In the genomic region with DNA sequence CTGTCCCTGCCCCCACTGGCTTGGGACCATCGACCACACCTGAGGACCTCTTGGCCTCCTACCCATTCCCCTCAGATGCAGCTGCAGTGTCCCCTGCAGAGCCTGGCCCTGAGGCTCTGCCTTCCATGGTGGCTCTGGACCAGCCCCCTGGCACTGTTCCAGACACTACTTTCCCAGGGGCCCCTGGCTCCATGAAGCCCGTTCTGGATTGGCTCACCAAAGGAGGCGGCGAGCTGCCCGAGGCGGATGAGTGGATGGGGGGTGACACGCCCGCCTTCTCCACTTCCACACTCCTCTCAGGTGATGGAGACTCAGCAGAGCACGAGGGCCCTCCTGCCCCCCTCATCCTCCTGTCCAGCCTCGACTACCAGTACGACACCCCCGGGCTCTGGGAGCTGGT, we compare ENCODE assay signal across 11 mouse cellular contexts. TPM values are rescaled to one million over a fixed set of nuclear protein-coding genes. Genes with fewer than 3 reads are reported as not detected.
DNase-seq lines count a peak whose midpoint lies in the region; ATAC-seq lines count a peak whose summit lies in the region.
"Had no signal": no experiment of that assay in that cellular context is flagged by ENCODE, and none has a peak within 500 bp of the region (broad histone marks: within the 10 kb centered on the region; RNA-seq: fewer than 3 reads in every experiment).

No protein-coding gene starts in this region.

- no peak for DNase-seq in hindbrain, embryonic 11.5 days (ENCODE audit: low spot score)
- DNase-seq in midbrain, embryonic 10.5 days (ENCODE audit: low spot score) = no peak
- DNase-seq in heart, postnatal 4 days = peak; percentile 60
- peak; percentile 38 to 64 for DNase-seq in lung, postnatal 4 days
- DNase-seq: liver, embryonic 13.5 days; thymus, adult 2 months had no signal

- H3K27me3 ChIP-seq in hindbrain, embryonic 15.5 days = no peaks in the 10 kb centered on the region
- H3K27me3 ChIP-seq in hindbrain, embryonic 11.5 days (ENCODE audit: control insufficient read depth, insufficient read depth, low read length) = no peaks in the 10 kb centered on the region
- H3K27me3 ChIP-seq in midbrain, embryonic 12.5 days = no peaks in the 10 kb centered on the region
- H3K27me3 ChIP-seq in midbrain, embryonic 10.5 days (ENCODE audit: low read depth, poor library complexity, severe bottlenecking) = no peaks in the 10 kb centered on the region
- H3K27me3 ChIP-seq: embryonic facial prominence, embryonic 12.5 days; liver, embryonic 13.5 days had no signal

- H3K9me3 ChIP-seq in hindbrain, embryonic 15.5 days = no peaks in the 10 kb centered on the region
- H3K9me3 ChIP-seq in hindbrain, embryonic 11.5 days (ENCODE audit: control insufficient read depth, low read length) = no peaks in the 10 kb centered on the region
- no peaks in the 10 kb centered on the region for H3K9me3 ChIP-seq in midbrain, embryonic 12.5 days
- no peaks in the 10 kb centered on the region for H3K9me3 ChIP-seq in midbrain, embryonic 10.5 days (replicated peaks)
- H3K9me3 ChIP-seq: embryonic facial prominence, embryonic 12.5 days; liver, embryonic 13.5 days had no signal

- no peak for ATAC-seq in hindbrain, embryonic 15.5 days (ENCODE audit: low FRiP score, low read depth)
- no peak for ATAC-seq in hindbrain, embryonic 11.5 days (ENCODE audit: low FRiP score)
- ATAC-seq in midbrain, embryonic 12.5 days (ENCODE audit: low FRiP score, low read depth) = 0 out of 2 replicates have a peak, but pooled peaks have one; percentile 4
- ATAC-seq in megakaryocyte-erythroid progenitor cell, adult 5-6 weeks (replicated peaks; ENCODE audit: low FRiP score, low TSS enrichment, poor library complexity, severe bottlenecking) = no peak

- peaks cover 35% of the 10 kb centered on the region for H3K36me3 ChIP-seq in hindbrain, embryonic 15.5 days
- peaks cover 20% of the 10 kb centered on the region for H3K36me3 ChIP-seq in hindbrain, embryonic 11.5 days (ENCODE audit: control insufficient read depth, insufficient read depth, low read length)
- peaks cover 100% of the 10 kb centered on the region for H3K36me3 ChIP-seq in midbrain, embryonic 12.5 days
- H3K36me3 ChIP-seq in midbrain, embryonic 10.5 days = peaks cover 100% of the 10 kb centered on the region

- H3K4me3 ChIP-seq in hindbrain, embryonic 15.5 days = no peak overlapping the region
- H3K4me3 ChIP-seq in hindbrain, embryonic 11.5 days (ENCODE audit: low read depth, low read length) = no peak overlapping the region
- H3K4me3 ChIP-seq in midbrain, embryonic 12.5 days = no peak overlapping the region
- no peak overlapping the region for H3K4me3 ChIP-seq in midbrain, embryonic 10.5 days
- H3K4me3 ChIP-seq: embryonic facial prominence, embryonic 12.5 days; liver, embryonic 13.5 days had no signal

- WGBS in hindbrain, embryonic 15.5 days = 58% methylated on average over 12 of the region's 12 CpGs
- WGBS in hindbrain, embryonic 11.5 days = 86% methylated on average over 12 of the region's 12 CpGs
- WGBS in midbrain, embryonic 12.5 days = 83% methylated on average over 12 of the region's 12 CpGs
- WGBS in midbrain, embryonic 10.5 days = 91% methylated on average over 12 of the region's 12 CpGs

- H3K27ac ChIP-seq in hindbrain, embryonic 15.5 days (replicated peaks) = peak overlapping the region; percentile 23; the same call in 1 of the 2 replicates
- H3K27ac ChIP-seq in hindbrain, embryonic 11.5 days (ENCODE audit: low read depth, low read length) = no peak overlapping the region
- H3K27ac ChIP-seq in midbrain, embryonic 12.5 days (replicated peaks) = no peak overlapping the region
- H3K27ac ChIP-seq in midbrain, embryonic 10.5 days (replicated peaks) = no peak overlapping the region
- H3K27ac ChIP-seq: embryonic facial prominence, embryonic 12.5 days; liver, embryonic 13.5 days had no signal

- no peak overlapping the region for H3K4me2 ChIP-seq in hindbrain, embryonic 15.5 days
- H3K4me2 ChIP-seq in hindbrain, embryonic 11.5 days (replicated peaks; ENCODE audit: low read depth, low read length) = no peak overlapping the region
- no peak overlapping the region for H3K4me2 ChIP-seq in midbrain, embryonic 12.5 days (replicated peaks)
- H3K4me2 ChIP-seq: embryonic facial prominence, embryonic 12.5 days; liver, embryonic 13.5 days had no signal

- no peak overlapping the region for H3K9ac ChIP-seq in hindbrain, embryonic 15.5 days
- H3K9ac ChIP-seq in hindbrain, embryonic 11.5 days (ENCODE audit: low read depth, low read length) = no peak overlapping the region
- H3K9ac ChIP-seq in midbrain, embryonic 12.5 days (replicated peaks) = no peak overlapping the region
- H3K9ac ChIP-seq: embryonic facial prominence, embryonic 12.5 days; liver, embryonic 13.5 days had no signal

- H3K4me1 ChIP-seq in hindbrain, embryonic 15.5 days (replicated peaks) = peaks cover 10% of the 10 kb centered on the region
- no peaks in the 10 kb centered on the region for H3K4me1 ChIP-seq in hindbrain, embryonic 11.5 days (replicated peaks; ENCODE audit: control insufficient read depth, insufficient read depth, low read length)
- peaks cover 13% of the 10 kb centered on the region; the same call in 1 of the 2 replicates for H3K4me1 ChIP-seq in midbrain, embryonic 12.5 days
- peaks cover 18% of the 10 kb centered on the region; the same call in 1 of the 2 replicates for H3K4me1 ChIP-seq in midbrain, embryonic 10.5 days
- H3K4me1 ChIP-seq: embryonic facial prominence, embryonic 12.5 days; liver, embryonic 13.5 days had no signal

RNA-seq across cellular contexts. Expression of a gene that starts 9.8 kb away (rescaled TPM):
- 19.2 and 19.8 TPM in 2 replicates for polyA plus RNA-seq in hindbrain, embryonic 15.5 days (2015; fragmentation: Nextera tagmentation; extraction: Ambion mirVana)
- polyA plus RNA-seq in hindbrain, embryonic 11.5 days (2014; fragmentation: Nextera tagmentation; extraction: Ambion mirVana) = 16.9 and 18.2 TPM in 2 replicates
- 43.7 and 49.7 TPM in 2 replicates for polyA plus RNA-seq in midbrain, embryonic 12.5 days (2016; fragmentation: Nextera tagmentation; extraction: Ambion mirVana)
- 24.9 and 36.8 TPM in 2 replicates for polyA plus RNA-seq in midbrain, embryonic 10.5 days (2016; fragmentation: Nextera tagmentation; extraction: Ambion mirVana)
- total RNA-seq in heart, postnatal 4 days (2021) = 10 to 100 TPM; 31.0 to 31.5 TPM
- total RNA-seq in megakaryocyte-erythroid progenitor cell, adult 5-6 weeks (2014; fragmentation: Nextera tagmentation) = 1.3 TPM in 1 of 2 replicates, not detected in the other
- total RNA-seq in megakaryocyte-erythroid progenitor cell, adult 5-6 weeks (2017) = not detected in 2 replicates
- total RNA-seq: MEL had no signal

RNA-seq across cellular contexts. Expression of a gene that starts 22.6 kb away (rescaled TPM):
- polyA plus RNA-seq in hindbrain, embryonic 15.5 days (2015; fragmentation: Nextera tagmentation; extraction: Ambion mirVana) = 653 and 743 TPM in 2 replicates
- polyA plus RNA-seq in hindbrain, embryonic 11.5 days (2014; fragmentation: Nextera tagmentation; extraction: Ambion mirVana) = 756 and 774 TPM in 2 replicates
- polyA plus RNA-seq in midbrain, embryonic 12.5 days (2016; fragmentation: Nextera tagmentation; extraction: Ambion mirVana) = 729 and 743 TPM in 2 replicates
- 733 and 761 TPM in 2 replicates for polyA plus RNA-seq in midbrain, embryonic 10.5 days (2016; fragmentation: Nextera tagmentation; extraction: Ambion mirVana)
- 100 to 1,000 TPM; 294 to 307 TPM for total RNA-seq in heart, postnatal 4 days (2021)
- 418 and 530 TPM in 2 replicates for total RNA-seq in megakaryocyte-erythroid progenitor cell, adult 5-6 weeks (2014; fragmentation: Nextera tagmentation)
- 113 and 115 TPM in 2 replicates for total RNA-seq in megakaryocyte-erythroid progenitor cell, adult 5-6 weeks (2017)

RNA-seq across cellular contexts. Expression of a gene that starts 22.7 kb away (rescaled TPM):
- polyA plus RNA-seq in hindbrain, embryonic 15.5 days (2015; fragmentation: Nextera tagmentation; extraction: Ambion mirVana) = 12.3 and 13.1 TPM in 2 replicates
- polyA plus RNA-seq in hindbrain, embryonic 11.5 days (2014; fragmentation: Nextera tagmentation; extraction: Ambion mirVana) = 11.0 and 12.3 TPM in 2 replicates
- polyA plus RNA-seq in midbrain, embryonic 12.5 days (2016; fragmentation: Nextera tagmentation; extraction: Ambion mirVana) = 12.9 and 15.7 TPM in 2 replicates
- polyA plus RNA-seq in midbrain, embryonic 10.5 days (2016; fragmentation: Nextera tagmentation; extraction: Ambion mirVana) = 14.5 and 14.9 TPM in 2 replicates
- total RNA-seq in heart, postnatal 4 days (2021) = 10 to 100 TPM; 11.5 to 12.2 TPM
- 12.2 and 17.1 TPM in 2 replicates for total RNA-seq in megakaryocyte-erythroid progenitor cell, adult 5-6 weeks (2014; fragmentation: Nextera tagmentation)
- 14.2 and 16.6 TPM in 2 replicates for total RNA-seq in megakaryocyte-erythroid progenitor cell, adult 5-6 weeks (2017)

RNA-seq across cellular contexts. Expression of a gene that starts 31.1 kb away (rescaled TPM):
- 30.5 and 30.9 TPM in 2 replicates for polyA plus RNA-seq in hindbrain, embryonic 15.5 days (2015; fragmentation: Nextera tagmentation; extraction: Ambion mirVana)
- 26.0 TPM in 2 replicates for polyA plus RNA-seq in hindbrain, embryonic 11.5 days (2014; fragmentation: Nextera tagmentation; extraction: Ambion mirVana)
- polyA plus RNA-seq in midbrain, embryonic 12.5 days (2016; fragmentation: Nextera tagmentation; extraction: Ambion mirVana) = 31.3 and 32.0 TPM in 2 replicates
- polyA plus RNA-seq in midbrain, embryonic 10.5 days (2016; fragmentation: Nextera tagmentation; extraction: Ambion mirVana) = 32.1 and 33.4 TPM in 2 replicates
- total RNA-seq in heart, postnatal 4 days (2021) = 10 to 100 TPM; 10.4 to 11.1 TPM
- total RNA-seq in megakaryocyte-erythroid progenitor cell, adult 5-6 weeks (2014; fragmentation: Nextera tagmentation) = 14.9 and 26.3 TPM in 2 replicates
- total RNA-seq in megakaryocyte-erythroid progenitor cell, adult 5-6 weeks (2017) = 9.8 and 19.2 TPM in 2 replicates

RNA-seq across cellular contexts. Expression of a gene that starts 45.5 kb away (rescaled TPM):
- 13.6 and 14.5 TPM in 2 replicates for polyA plus RNA-seq in hindbrain, embryonic 15.5 days (2015; fragmentation: Nextera tagmentation; extraction: Ambion mirVana)
- 7.5 and 9.7 TPM in 2 replicates for polyA plus RNA-seq in hindbrain, embryonic 11.5 days (2014; fragmentation: Nextera tagmentation; extraction: Ambion mirVana)
- polyA plus RNA-seq in midbrain, embryonic 12.5 days (2016; fragmentation: Nextera tagmentation; extraction: Ambion mirVana) = 11.5 TPM in 2 replicates
- polyA plus RNA-seq in midbrain, embryonic 10.5 days (2016; fragmentation: Nextera tagmentation; extraction: Ambion mirVana) = 7.5 and 10.1 TPM in 2 replicates
- 1 to 10 TPM; 9.1 to 9.3 TPM for total RNA-seq in heart, postnatal 4 days (2021)
- 17.1 and 29.7 TPM in 2 replicates for total RNA-seq in megakaryocyte-erythroid progenitor cell, adult 5-6 weeks (2014; fragmentation: Nextera tagmentation)
- 4.7 and 5.1 TPM in 2 replicates for total RNA-seq in megakaryocyte-erythroid progenitor cell, adult 5-6 weeks (2017)

Comparison
In these comparisons a context has a peak if more than half of its experiments do, and no peak if none do; other contexts are left out.
1. DNase-seq: peak in heart, postnatal 4 days (single experiment) and lung, postnatal 4 days (2 of 2); none in hindbrain, embryonic 11.5 days (single experiment) and midbrain, embryonic 10.5 days (single experiment).